Mouse (Mus musculus) liver, adult (tissue): Measurements from ENCODE around the gene Dhrs3.

Source experiments
- GATA4 ChIP-seq: IDR thresholded peaks from 2 replicates; pipeline ENCODE4 v1.6.1; 2014; ENCODE audit warnings: mild to moderate bottlenecking, low read length; ENCODE audit not compliant: insufficient replicate concordance

Dhrs3 gene

DNA sequence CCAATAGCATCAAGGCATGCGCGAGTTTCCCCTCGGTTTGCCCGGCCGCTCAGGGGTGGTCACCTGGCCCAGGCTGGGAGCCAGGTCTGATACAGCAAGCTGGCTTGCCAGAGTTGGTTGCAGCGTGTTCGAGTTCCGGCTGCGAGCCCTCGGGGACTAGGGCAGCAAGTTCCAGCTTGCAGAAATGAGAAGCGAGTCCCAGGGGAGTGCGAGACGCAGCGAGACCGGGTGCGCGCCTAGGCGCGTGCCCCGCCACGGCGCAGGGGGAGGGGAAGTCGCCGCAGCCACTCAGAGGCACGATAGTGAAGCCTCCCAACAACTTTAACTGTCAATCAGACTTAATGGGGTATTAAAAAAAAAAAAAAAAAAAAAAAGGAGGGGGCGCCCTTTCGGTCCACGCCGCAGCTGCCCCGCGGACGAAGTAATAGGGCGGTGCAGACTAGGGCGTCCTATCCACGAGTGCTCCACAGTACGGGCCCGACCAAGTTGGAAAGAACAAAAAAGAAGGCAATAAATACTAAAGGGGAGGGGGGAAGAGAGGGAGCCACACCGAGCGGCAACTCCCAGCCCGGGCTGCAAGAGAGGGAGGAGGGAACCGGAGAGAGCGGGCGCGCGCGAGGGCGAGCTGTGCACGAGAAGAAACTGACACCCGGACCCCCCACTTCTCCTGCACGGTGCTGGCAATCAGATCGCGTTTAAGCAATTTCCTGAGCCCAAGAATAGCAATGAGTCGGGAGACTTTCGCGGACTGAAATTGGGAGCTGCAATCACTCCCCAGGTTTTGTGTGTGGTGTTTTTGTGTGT lies at the start of gene Dhrs3:
Gene Dhrs3, plus strand, starts transcription at position 695 of the 804 bp plus-strand sequence.
- TF ChIP-seq GATA4, result peak; percentile 77; the same call in 1 of the 2 replicates

DNA sequence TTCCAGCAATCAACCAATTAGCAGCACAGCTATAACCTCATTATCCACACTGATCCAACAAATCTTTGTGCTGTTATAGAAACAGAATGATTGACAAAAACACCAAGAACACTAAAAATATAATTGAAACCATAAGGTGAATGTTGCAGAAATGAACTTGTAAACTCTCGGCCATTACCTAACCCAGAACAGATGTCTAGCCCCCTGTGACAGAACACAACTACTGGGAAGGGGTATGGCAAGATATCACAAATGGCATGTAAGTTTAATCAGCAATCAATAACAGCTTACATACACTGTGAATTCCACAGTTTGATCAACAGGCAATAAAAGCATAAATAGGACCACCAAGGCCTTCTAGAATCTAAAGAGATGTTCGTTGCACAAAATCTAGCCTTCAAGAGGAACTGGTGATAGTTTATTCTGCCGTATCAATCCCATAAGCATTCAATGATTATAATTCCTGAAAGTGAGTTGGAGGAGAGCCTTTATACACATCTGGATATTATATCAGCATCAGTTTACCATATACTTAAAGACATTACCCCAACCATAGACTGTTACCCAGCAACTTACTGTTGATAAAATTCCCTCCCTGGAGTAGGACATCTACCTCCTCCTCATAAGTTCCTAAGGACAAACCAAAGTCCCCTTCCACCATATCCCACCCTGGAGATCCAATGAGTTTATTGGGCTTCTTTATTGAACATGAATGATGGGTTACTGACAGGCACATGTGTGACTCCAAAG lies 30.7 kb upstream of the Dhrs3 start:
- TF ChIP-seq GATA4, result no peak

DNA sequence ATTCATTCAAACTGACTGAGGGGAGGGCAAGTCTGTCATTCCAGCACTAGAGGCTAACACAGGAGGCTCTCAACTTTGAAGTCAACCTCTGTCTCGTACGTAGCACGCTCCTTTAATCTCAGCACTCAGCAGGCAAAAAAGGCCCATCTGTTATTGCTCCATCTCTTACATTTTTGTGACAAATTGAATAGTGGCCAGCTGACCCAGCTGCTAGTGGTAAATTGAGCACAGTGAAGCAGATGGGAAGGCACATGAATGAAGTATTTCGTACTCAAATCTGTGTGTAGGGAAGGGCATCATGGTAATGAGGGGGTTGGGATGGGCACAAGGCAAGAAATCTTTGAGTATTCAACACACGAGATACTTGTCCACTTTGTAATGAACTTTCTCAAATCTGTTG lies 24.7 kb upstream of the Dhrs3 start:
- TF ChIP-seq GATA4, result no peak

DNA sequence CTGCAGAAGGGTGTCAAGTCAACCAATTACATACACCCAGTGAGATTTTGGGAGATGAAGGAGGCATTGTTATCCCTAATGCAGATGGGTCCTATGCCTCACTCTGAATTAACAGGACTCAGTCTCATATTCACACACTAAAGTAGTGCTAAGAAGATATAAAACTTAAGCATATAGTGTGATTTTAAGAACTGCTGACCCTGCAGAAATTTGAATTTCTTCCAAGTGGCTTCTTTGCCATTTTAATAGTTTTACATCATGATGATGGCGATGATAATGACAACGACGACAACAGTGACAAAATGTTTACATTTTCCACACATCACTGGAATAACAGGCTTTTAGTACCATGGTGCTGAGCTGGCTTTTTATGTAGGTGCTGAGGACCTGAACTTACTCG lies 24.0 kb upstream of the Dhrs3 start:
- no peak for TF ChIP-seq GATA4

DNA sequence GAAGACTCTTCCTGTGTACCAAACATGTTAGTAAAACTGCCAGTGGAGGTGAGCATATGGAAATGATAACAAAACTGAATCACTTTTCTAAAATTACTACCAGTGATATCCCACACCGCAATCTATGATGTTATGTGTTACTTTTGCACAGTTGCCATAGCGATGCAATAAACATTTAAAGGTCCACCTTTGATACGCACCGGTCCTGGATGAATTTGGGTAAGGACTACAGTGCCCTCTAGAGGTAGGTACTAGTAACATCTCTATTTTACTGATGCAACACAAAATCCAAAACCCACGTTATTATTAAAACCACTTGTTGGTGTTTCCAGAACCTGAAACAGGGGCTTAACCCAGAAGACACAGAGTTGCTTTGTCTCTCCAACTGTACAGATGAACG lies 19.7 kb upstream of the Dhrs3 start:
- no peak for TF ChIP-seq GATA4

DNA sequence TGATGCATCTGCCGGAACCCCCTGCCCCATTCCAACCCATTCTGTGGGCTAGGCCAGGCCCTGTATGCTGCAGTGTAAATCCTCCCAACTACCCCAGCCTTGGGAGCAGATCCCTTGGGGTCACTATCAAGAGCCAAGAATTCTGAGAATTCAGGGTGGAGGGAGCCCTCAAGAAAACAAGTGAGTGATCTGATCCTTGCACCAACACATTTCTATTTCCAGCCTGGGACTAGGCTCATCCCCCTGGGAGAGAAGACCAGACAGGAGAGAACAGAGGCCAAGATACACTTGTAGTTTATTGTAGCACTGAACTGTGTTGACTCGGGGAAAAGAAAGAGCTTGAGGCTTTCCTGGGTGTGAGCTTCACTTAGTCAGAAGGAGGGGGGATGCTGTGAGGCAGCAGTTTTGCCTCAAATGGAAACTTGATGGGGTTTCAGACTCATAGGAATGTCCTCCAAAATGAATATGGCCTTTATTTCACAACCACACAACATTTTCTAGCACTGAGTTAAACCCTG lies 17.0 kb upstream of the Dhrs3 start:
- no peak for TF ChIP-seq GATA4

DNA sequence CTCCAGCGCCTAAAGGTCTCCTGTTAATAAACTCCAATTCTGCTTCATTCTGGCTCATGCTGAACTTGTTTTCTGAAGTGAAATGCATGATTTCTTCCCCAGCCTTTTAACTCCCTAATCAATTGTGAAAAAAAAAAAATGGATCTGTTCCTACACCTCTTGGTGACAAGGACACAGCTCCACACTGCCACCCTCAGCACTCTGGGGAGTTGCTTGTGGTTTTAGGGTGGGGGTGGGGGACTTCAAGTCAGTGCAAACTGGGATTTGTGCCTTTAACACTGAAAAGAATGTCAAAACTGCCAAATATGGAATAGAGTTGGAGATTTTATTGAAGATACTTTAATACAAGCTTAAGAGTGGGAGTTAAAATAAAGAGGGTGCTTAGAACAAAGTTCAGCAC lies 13.1 kb upstream of the Dhrs3 start:
- no peak for TF ChIP-seq GATA4

DNA sequence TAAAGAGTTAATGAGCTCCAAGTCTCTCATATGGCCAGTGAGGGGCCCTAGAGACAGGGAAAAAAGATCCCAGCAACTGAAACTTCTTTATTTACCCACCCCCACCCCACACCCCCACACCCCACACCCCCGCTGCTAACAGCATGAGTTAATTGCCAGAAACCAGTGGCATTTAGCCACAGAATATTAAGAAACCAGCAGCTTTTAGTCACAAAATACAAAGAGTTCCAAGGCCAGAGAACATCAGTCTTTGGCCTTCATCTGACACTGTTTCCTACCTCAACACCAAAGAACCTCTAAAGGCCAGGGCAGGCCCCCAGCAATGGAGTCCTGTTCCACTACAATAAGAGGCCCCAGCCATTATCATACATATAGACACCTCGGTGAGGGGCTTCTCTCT lies 11.3 kb upstream of the Dhrs3 start:
- no peak for TF ChIP-seq GATA4

DNA sequence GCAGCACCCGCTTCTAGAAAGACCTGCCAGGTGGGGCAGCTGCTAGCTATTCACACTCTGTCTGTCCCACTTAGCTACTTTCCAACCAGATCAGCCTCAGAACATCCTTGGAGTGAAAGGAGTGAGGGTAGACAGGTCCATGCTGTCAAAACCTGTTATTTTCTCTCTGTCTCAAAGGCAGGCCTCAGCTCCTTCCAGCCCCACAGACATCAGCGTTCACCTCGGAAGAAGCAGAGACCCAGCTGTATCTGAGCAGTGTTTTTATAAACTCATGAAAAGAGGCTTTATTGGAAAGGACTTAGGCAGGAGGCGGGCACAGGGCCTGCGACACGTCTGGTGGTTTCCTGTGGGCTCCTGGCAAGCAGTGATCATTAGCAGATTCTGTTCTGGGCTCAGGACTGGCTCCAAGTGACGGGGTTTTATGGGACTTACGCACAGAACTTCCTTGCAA lies 9.7 kb upstream of the Dhrs3 start:
- TF ChIP-seq GATA4, result no peak

DNA sequence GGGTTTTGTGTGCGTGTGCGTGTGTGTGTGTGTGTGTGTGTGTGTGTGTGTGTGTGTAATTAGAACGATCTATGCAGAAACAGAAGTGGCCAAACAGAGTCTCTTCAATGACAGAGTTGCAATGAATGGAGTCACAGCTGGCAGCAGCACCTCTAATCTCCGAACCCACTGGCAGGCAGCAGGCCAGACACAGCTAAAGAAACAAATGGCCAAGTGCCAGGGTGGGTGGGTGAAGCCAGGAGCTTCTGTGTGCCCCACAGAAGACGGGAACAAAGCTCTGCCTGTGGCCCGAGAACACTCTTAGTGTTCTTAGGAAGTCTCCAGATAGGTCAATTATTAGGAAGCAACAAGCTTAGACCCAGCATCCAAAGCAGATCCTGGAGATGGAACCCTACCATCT lies 6.2 kb upstream of the Dhrs3 start:
- no peak for TF ChIP-seq GATA4

DNA sequence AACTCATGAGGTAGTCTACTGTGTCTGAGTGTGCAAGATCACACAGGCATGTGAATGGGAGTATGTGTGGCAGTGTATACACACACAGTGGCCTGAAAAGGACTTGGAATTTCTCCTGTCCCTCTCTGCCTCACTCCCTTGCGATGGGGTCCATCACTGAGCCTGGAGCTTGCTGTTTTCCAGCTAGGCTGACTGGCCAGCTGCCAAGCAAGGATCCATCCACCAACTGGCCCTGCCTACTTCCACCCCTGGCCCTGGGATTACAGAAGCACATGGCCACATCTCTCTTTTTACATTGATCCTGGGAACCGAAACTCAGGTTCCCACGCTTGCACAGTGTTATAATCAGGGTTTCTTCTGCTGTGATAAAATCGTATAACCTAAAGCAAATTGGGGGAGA lies 3.9 kb upstream of the Dhrs3 start:
- no peak for TF ChIP-seq GATA4

DNA sequence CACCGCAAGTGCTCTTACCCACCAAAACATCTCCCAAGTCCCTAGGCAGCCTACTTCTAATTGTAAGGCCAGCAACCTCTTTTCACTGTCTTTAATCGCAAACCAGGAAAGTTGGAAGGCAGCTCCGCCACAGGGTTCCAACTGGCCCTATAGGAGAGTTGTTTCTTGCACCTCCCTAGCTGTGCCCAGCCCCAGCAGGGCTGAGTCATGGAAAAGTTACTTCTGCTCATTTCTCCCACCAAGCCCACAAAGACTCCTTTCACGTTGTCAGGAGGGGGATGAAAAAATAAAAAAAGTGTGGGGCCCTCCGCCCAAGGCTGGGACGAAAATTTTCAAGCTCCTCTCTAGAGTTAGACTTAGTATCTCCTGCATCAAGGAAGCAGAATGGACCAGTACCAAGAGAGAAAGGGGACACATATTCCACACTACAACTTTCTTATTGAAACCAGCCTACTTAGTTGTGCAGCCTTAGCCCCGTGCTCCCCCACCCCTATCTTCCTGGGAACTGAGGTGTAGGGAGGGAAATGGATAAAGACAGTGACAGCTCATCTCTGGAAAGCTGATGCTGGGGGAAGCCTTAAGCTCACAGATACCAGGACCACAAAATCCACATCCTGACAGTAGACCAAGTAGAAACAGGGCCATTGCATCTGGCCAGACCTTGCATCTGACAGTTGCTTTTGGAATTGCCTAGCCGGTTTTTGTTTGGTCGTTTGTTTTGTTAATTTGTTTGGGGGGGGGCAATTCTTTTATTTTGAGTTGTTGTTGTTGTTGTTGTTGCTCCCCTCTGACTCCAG lies 2.9 kb upstream of the Dhrs3 start:
- TF ChIP-seq GATA4, result no peak

DNA sequence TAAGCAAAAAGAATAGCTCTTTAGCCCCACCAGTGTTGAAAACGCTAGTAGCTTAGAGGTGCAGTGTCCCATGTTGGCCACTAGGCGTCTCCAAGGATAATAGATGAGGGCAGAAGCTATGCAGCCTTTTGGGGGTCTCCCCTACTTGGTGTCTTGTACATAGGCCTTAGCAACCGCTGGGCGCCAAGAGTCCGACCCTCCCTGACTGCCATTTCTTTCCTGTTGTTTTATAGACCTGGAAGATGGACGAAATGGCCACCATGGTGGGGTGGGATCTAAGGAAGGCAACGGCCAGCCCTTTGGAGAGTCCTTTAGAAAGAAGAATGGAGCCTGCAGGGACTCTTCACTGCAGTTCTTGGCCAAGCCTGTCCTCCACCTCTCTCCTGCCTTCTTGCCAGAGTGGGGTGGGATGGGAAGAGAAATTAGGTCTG lies 1.9 kb upstream of the Dhrs3 start:
- no peak for TF ChIP-seq GATA4

DNA sequence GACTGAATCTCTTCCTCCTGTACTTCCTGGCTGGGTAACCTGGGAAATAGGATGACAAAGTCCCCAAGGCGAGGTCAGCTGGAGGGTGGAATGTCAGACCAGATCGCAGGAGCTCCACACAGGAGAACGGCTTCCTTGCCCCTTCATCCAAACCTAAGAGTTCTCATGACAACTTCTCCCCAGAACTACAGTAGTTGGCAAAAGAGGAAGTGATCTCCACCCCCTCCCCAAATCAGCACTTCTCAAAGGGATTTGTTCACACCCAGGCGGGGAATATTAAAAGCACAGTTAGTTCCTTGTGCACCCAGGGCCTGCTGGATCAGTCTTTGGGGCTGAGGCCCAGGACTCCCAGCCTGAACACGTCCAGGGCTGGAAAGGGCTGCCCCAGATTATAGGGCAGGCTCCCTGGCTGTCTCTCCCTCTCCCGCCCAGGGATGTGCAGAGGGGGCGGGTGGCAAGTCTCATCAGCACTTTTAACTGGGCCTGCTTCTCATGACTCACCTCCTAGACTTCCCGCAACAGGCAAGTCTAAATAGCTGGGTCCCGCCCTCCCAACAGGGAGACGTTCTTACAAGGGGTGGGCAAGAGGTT lies 1.4 kb upstream of the Dhrs3 start:
- TF ChIP-seq GATA4, result no peak

DNA sequence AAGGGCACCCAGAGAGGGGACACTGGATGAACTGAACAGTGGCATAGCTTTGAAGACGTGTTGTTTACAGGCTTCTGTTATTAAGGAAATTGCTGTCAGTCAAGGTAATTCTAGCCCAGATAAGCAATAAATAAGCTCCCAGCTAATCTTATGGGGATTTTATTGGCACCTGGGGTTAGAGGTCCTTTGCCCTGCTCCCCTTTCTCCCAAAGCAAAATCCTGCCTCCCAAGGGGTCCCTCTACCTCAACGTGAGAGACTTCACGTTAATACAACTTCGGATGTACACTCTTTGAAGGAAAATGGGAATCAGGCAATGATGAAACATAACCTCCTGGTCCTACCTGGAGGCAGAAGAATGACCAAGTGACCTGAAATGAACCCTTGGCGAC lies 889 bp upstream of the Dhrs3 start:
- TF ChIP-seq GATA4, result no peak
